25 mouse cellular contexts compared by ENCODE assay signal in genomic region chr14:8313877-8314276, GRCm38 (mm10). TPM values are rescaled to one million over a fixed set of nuclear protein-coding genes. Genes with fewer than 3 reads are reported as not detected.
DNase-seq lines count a peak whose midpoint lies in the region; TF ChIP-seq lines count a peak whose summit lies in the region.
"Had no signal": no experiment of that assay in that cellular context is flagged by ENCODE, and none has a peak within 500 bp of the region (broad histone marks: within the 10 kb centered on the region; RNA-seq: fewer than 3 reads in every experiment).

No protein-coding gene starts in this region.

- H3K27ac ChIP-seq in heart, adult 2 months: no peak overlapping the region
- H3K27ac ChIP-seq: embryonic facial prominence, embryonic 15.5 days; forebrain, embryonic 15.5 days; heart, embryonic 10.5 days; hindbrain, embryonic 15.5 days; intestine, embryonic 15.5 days; limb, embryonic 10.5 days; liver, embryonic 15.5 days; lung, embryonic 15.5 days had no signal

- H3K36me3 ChIP-seq in heart, adult 2 months (ENCODE audit: control insufficient read depth, insufficient read depth, low read length): no peaks in the 10 kb centered on the region
- H3K36me3 ChIP-seq: embryonic facial prominence, embryonic 15.5 days; forebrain, embryonic 15.5 days; heart, embryonic 10.5 days; hindbrain, embryonic 15.5 days; intestine, embryonic 15.5 days; limb, embryonic 10.5 days; liver, embryonic 15.5 days; lung, embryonic 15.5 days had no signal

- no peak for TF ChIP-seq CTCF in heart, adult 2 months (IDR thresholded peaks at IDR 0.05)

- WGBS in heart, adult 2 months: 45% methylated on average over 7 of the region's 7 CpGs

- TF ChIP-seq POLR2A in heart, adult 2 months (IDR thresholded peaks at IDR 0.05; ENCODE audit: insufficient read depth, low read depth, low read length): no peak

- H3K4me1 ChIP-seq in heart, adult 2 months (ENCODE audit: control insufficient read depth, insufficient read depth, low read length): peaks cover 9% of the 10 kb centered on the region

- peaks cover 8% of the 10 kb centered on the region for H3K27me3 ChIP-seq in heart, adult 2 months (ENCODE audit: control insufficient read depth, insufficient read depth, low read length)

- no peaks in the 10 kb centered on the region for H3K79me2 ChIP-seq in heart, adult 2 months (replicated peaks; ENCODE audit: control insufficient read depth, insufficient read depth, low read length)

- DNase-seq in heart, adult 11 months: peak; percentile 91
- no peak for DNase-seq in heart, adult 2 months
- peak; percentile 26 to 35 for DNase-seq in left cerebral cortex, adult 9 months (ENCODE audit: low spot score in 2 of 2)
- no peak for DNase-seq in left cerebral cortex, adult 18-20 months (ENCODE audit: low spot score in 2 of 2)
- DNase-seq in right cerebral cortex, postnatal 10 days (ENCODE audit: low spot score in 2 of 2): peak; percentile 66 to 69
- DNase-seq in right cerebral cortex, postnatal 14 days: no peak
- peak; percentile 27 for DNase-seq in right cerebral cortex, postnatal 4 days
- DNase-seq: adrenal gland, adult 8-10 months; cerebellum, adult 11-12 months; cerebellum, postnatal 36 days; kidney, adult 8-10 months had no signal

- no peak for TF ChIP-seq EP300 in heart, adult 2 months (IDR thresholded peaks at IDR 0.05; ENCODE audit: insufficient read depth, low read depth, low read length)

- no peak overlapping the region for H3K4me3 ChIP-seq in heart, adult 2 months
- H3K4me3 ChIP-seq: embryonic facial prominence, embryonic 15.5 days; forebrain, embryonic 15.5 days; heart, embryonic 10.5 days; hindbrain, embryonic 15.5 days; intestine, embryonic 15.5 days; limb, embryonic 10.5 days; liver, embryonic 15.5 days; lung, embryonic 15.5 days; megakaryocyte, embryonic 14.5 days had no signal

- intact Hi-C loops in heart, adult 2 months (cut with DNase I): loop anchor here (1.0 kb wide), 1 partner anchor 14 kb away; no protein-coding TSS in a partner anchor

- H3K9ac ChIP-seq in heart, adult 2 months (ENCODE audit: low read depth, low read length): no peak overlapping the region
- H3K9ac ChIP-seq: embryonic facial prominence, embryonic 15.5 days; forebrain, embryonic 15.5 days; hindbrain, embryonic 15.5 days; intestine, embryonic 15.5 days; liver, embryonic 15.5 days; lung, embryonic 15.5 days had no signal

RNA-seq across cellular contexts. Expression of gene Fam107a, which starts 3.9 kb away (rescaled TPM):
- total RNA-seq in heart, adult 2 months (2021): 10 to 100 TPM in 1 of 2 experiments, 1 to 10 TPM in 1; 5.4 to 17.2 TPM
- polyA plus RNA-seq in heart, adult 2 months (2012; rRNA removed): 3.6 and 5.1 TPM in 2 replicates
- 100 to 1,000 TPM; 213 to 316 TPM for total RNA-seq in left cerebral cortex, adult 18-20 months (2021)
- polyA plus RNA-seq: activated CD4-positive, CD25-positive, alpha-beta regulatory T cell, adult 4 months; C2C12 had no signal

RNA-seq across cellular contexts. Expression of gene Acox2, which starts 54.7 kb away (rescaled TPM):
- total RNA-seq in heart, adult 2 months (2021): under 1 TPM; 0.34 to 0.91 TPM
- 0.73 and 1.3 TPM in 2 replicates for polyA plus RNA-seq in heart, adult 2 months (2012; rRNA removed)
- not detected for total RNA-seq in left cerebral cortex, adult 18-20 months (2021)
- total RNA-seq: heart, postnatal 4 days had no signal
- polyA plus RNA-seq: activated CD4-positive, CD25-positive, alpha-beta regulatory T cell, adult 4 months; C2C12; forebrain, embryonic 15.5 days; midbrain, embryonic 16.5 days; neural tube, embryonic 14.5 days had no signal

Comparison
In these comparisons a context has a peak if more than half of its experiments do, and no peak if none do; other contexts are left out.
1. DNase-seq: peak in heart, adult 11 months (single experiment), left cerebral cortex, adult 9 months (2 of 2), right cerebral cortex, postnatal 10 days (2 of 2) and right cerebral cortex, postnatal 4 days (single experiment); none in heart, adult 2 months (0 of 2), left cerebral cortex, adult 18-20 months (0 of 2) and right cerebral cortex, postnatal 14 days (single experiment).
2. RNA of gene Fam107a, which starts 3.9 kb away (total RNA-seq): 213 to 316 TPM in left cerebral cortex, adult 18-20 months; 5.4 to 17.2 TPM in heart, adult 2 months; every median in the first group is over 10 times any median in the second.